ENCODE assay signal across 13 mouse cellular contexts in the genomic region with DNA sequence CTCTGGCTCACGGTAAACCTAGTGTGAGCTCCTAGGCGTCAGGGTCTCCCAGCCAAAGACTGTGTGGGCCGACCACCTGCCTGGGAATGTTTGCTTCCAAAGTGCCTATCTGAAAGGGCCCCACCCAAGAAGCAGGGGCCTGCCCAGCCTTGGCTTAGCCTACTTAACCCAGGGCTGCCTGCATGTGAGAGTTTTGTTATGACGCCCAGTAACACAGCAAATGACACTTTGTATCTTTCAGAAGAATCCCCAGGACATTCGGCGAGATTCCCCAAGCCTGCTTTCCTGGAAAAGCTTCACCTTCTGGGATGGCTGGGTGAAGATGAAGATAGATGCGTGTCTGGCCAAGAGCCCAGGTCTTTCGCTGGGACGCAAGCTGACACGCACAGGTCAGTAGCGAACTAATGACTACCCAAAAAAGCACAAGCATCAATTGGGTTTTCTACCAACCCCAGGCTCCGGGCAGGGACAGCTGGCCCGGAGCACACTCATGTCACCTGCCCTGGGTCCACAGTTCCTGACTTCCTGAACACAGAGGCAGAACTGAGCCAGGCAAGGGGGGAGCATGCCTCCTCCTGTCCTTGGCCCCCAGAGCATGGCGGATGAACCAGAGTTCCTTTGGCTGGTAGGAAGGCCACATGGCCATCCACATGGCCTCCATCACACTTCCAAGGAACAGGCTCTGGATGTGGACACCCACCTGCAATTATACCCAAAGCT. TPM values are rescaled to one million over a fixed set of nuclear protein-coding genes. Genes with fewer than 3 reads are reported as not detected.
DNase-seq lines count a peak whose midpoint lies in the region; ATAC-seq and TF ChIP-seq lines count a peak whose summit lies in the region.
"Had no signal": no experiment of that assay in that cellular context is flagged by ENCODE, and none has a peak within 500 bp of the region (broad histone marks: within the 10 kb centered on the region; RNA-seq: fewer than 3 reads in every experiment).

No protein-coding gene starts in this region.

- intact Hi-C loops in gastrocnemius, adult 2 months (cut with DNase I) = no loop called here

- no peaks in the 10 kb centered on the region for H3K9me3 ChIP-seq in midbrain, embryonic 10.5 days (replicated peaks)
- H3K9me3 ChIP-seq in midbrain, embryonic 14.5 days (ENCODE audit: control insufficient read depth, low read length) = no peaks in the 10 kb centered on the region
- H3K9me3 ChIP-seq in embryonic facial prominence, embryonic 13.5 days = no peaks in the 10 kb centered on the region
- H3K9me3 ChIP-seq: embryonic facial prominence, embryonic 12.5 days; hindbrain, embryonic 15.5 days; midbrain, embryonic 12.5 days had no signal

- no peak overlapping the region for H3K4me2 ChIP-seq in midbrain, embryonic 14.5 days (ENCODE audit: low read length)
- H3K4me2 ChIP-seq in embryonic facial prominence, embryonic 13.5 days = no peak overlapping the region
- H3K4me2 ChIP-seq: embryonic facial prominence, embryonic 12.5 days; hindbrain, embryonic 15.5 days; midbrain, embryonic 12.5 days had no signal

- TF ChIP-seq CTCF in gastrocnemius, adult 2 months (IDR thresholded peaks at IDR 0.05) = no peak

- H3K36me3 ChIP-seq in midbrain, embryonic 10.5 days = no peaks in the 10 kb centered on the region
- no peaks in the 10 kb centered on the region for H3K36me3 ChIP-seq in midbrain, embryonic 14.5 days (ENCODE audit: control insufficient read depth, insufficient read depth, low read length)
- no peaks in the 10 kb centered on the region for H3K36me3 ChIP-seq in embryonic facial prominence, embryonic 13.5 days
- H3K36me3 ChIP-seq: embryonic facial prominence, embryonic 12.5 days; hindbrain, embryonic 15.5 days; midbrain, embryonic 12.5 days had no signal

- H3K4me3 ChIP-seq in gastrocnemius, adult 2 months = no peak overlapping the region
- no peak overlapping the region for H3K4me3 ChIP-seq in midbrain, embryonic 10.5 days
- no peak overlapping the region for H3K4me3 ChIP-seq in midbrain, embryonic 14.5 days (replicated peaks; ENCODE audit: low read depth, low read length)
- no peak overlapping the region for H3K4me3 ChIP-seq in embryonic facial prominence, embryonic 13.5 days
- H3K4me3 ChIP-seq: embryonic facial prominence, embryonic 12.5 days; hindbrain, embryonic 15.5 days; midbrain, embryonic 12.5 days had no signal

- ATAC-seq in midbrain, embryonic 14.5 days (ENCODE audit: low FRiP score, low TSS enrichment) = no peak
- no peak for ATAC-seq in embryonic facial prominence, embryonic 13.5 days (ENCODE audit: insufficient number of reproducible peaks, insufficient read depth, low FRiP score, low TSS enrichment, low read depth)

- 89% methylated on average over 14 of the region's 14 CpGs for WGBS in midbrain, embryonic 10.5 days
- 92% methylated on average over 14 of the region's 14 CpGs for WGBS in midbrain, embryonic 14.5 days
- 88% methylated on average over 14 of the region's 14 CpGs for WGBS in embryonic facial prominence, embryonic 13.5 days

- H3K4me1 ChIP-seq in midbrain, embryonic 10.5 days = peaks cover 71% of the 10 kb centered on the region
- H3K4me1 ChIP-seq in midbrain, embryonic 14.5 days (ENCODE audit: control insufficient read depth, insufficient read depth, low read length) = peaks cover 18% of the 10 kb centered on the region
- H3K4me1 ChIP-seq in embryonic facial prominence, embryonic 13.5 days = peaks cover 53% of the 10 kb centered on the region

- no peak overlapping the region for H3K9ac ChIP-seq in midbrain, embryonic 14.5 days (replicated peaks; ENCODE audit: low read length)
- H3K9ac ChIP-seq in embryonic facial prominence, embryonic 13.5 days = 0 out of 2 replicates have a peak overlapping the region, but pooled peaks have one; percentile 36
- H3K9ac ChIP-seq: embryonic facial prominence, embryonic 12.5 days; hindbrain, embryonic 15.5 days; liver, embryonic 14.5 days; midbrain, embryonic 12.5 days had no signal

- H3K27ac ChIP-seq in gastrocnemius, adult 2 months = peak overlapping the region; percentile 49
- peak overlapping the region; percentile 94 for H3K27ac ChIP-seq in midbrain, embryonic 10.5 days (replicated peaks)
- no peak overlapping the region for H3K27ac ChIP-seq in midbrain, embryonic 14.5 days (replicated peaks; ENCODE audit: low read depth, low read length)
- H3K27ac ChIP-seq in embryonic facial prominence, embryonic 13.5 days = no peak overlapping the region
- H3K27ac ChIP-seq: embryonic facial prominence, embryonic 12.5 days; hindbrain, embryonic 15.5 days; liver, embryonic 14.5 days had no signal

- H3K27me3 ChIP-seq in midbrain, embryonic 10.5 days (ENCODE audit: low read depth, poor library complexity, severe bottlenecking) = no peaks in the 10 kb centered on the region
- no peaks in the 10 kb centered on the region for H3K27me3 ChIP-seq in midbrain, embryonic 14.5 days (ENCODE audit: control insufficient read depth, insufficient read depth, low read length)
- no peaks in the 10 kb centered on the region for H3K27me3 ChIP-seq in embryonic facial prominence, embryonic 13.5 days
- H3K27me3 ChIP-seq: embryonic facial prominence, embryonic 12.5 days; hindbrain, embryonic 15.5 days; midbrain, embryonic 12.5 days had no signal

- DNase-seq in gastrocnemius, adult 2 months = no peak
- DNase-seq in gastrocnemius, adult 8-10 months (ENCODE audit: low spot score in 2 of 2) = no peak
- no peak for DNase-seq in midbrain, embryonic 10.5 days (ENCODE audit: low spot score)
- DNase-seq in midbrain, embryonic 14.5 days = no peak
- no peak for DNase-seq in thymus, adult 18-20 months
- no peak for DNase-seq in lung, postnatal 36 days
- DNase-seq: left cerebral cortex, postnatal 4 days; lung, postnatal 14 days had no signal

RNA-seq across cellular contexts. Expression of gene Itpk1, which starts 7.9 kb away (rescaled TPM):
- total RNA-seq in gastrocnemius, adult 2 months (2021) = 1 to 10 TPM; 6.5 to 6.6 TPM
- total RNA-seq in gastrocnemius, adult 8-10 months (2022) = 10 to 100 TPM in 1 of 4 experiments, 1 to 10 TPM in 3; 5.7 to 10.4 (median 8.2) TPM
- polyA plus RNA-seq in midbrain, embryonic 10.5 days (2016; fragmentation: Nextera tagmentation; extraction: Ambion mirVana) = 16.1 and 16.9 TPM in 2 replicates
- 24.0 and 30.1 TPM in 2 replicates for polyA plus RNA-seq in midbrain, embryonic 14.5 days (2014; fragmentation: Nextera tagmentation; extraction: Ambion mirVana)
- 10.4 and 10.8 TPM in 2 replicates for polyA plus RNA-seq in embryonic facial prominence, embryonic 13.5 days (2015; fragmentation: Nextera tagmentation; extraction: Ambion mirVana)

RNA-seq across cellular contexts. Expression of gene Moap1, which starts 46.7 kb away (rescaled TPM):
- total RNA-seq in gastrocnemius, adult 2 months (2021) = 1 to 10 TPM; 4.8 to 5.5 TPM
- 1 to 10 TPM; 3.8 to 4.7 (median 4.2) TPM for total RNA-seq in gastrocnemius, adult 8-10 months (2022)
- 38.4 and 44.6 TPM in 2 replicates for polyA plus RNA-seq in midbrain, embryonic 10.5 days (2016; fragmentation: Nextera tagmentation; extraction: Ambion mirVana)
- 60.0 and 63.6 TPM in 2 replicates for polyA plus RNA-seq in midbrain, embryonic 14.5 days (2014; fragmentation: Nextera tagmentation; extraction: Ambion mirVana)
- 25.5 and 25.7 TPM in 2 replicates for polyA plus RNA-seq in embryonic facial prominence, embryonic 13.5 days (2015; fragmentation: Nextera tagmentation; extraction: Ambion mirVana)

RNA-seq across cellular contexts. Expression of gene Tmem251, which starts 46.8 kb away (rescaled TPM):
- total RNA-seq in gastrocnemius, adult 2 months (2021) = 1 to 10 TPM; 2.3 to 3.5 TPM
- total RNA-seq in gastrocnemius, adult 8-10 months (2022) = 1 to 10 TPM; 2.3 to 4.2 (median 2.5) TPM
- 13.2 and 14.0 TPM in 2 replicates for polyA plus RNA-seq in midbrain, embryonic 10.5 days (2016; fragmentation: Nextera tagmentation; extraction: Ambion mirVana)
- 13.0 and 13.2 TPM in 2 replicates for polyA plus RNA-seq in midbrain, embryonic 14.5 days (2014; fragmentation: Nextera tagmentation; extraction: Ambion mirVana)
- polyA plus RNA-seq in embryonic facial prominence, embryonic 13.5 days (2015; fragmentation: Nextera tagmentation; extraction: Ambion mirVana) = 9.7 and 10.9 TPM in 2 replicates

Comparison
In these comparisons a context has a peak if more than half of its experiments do, and no peak if none do; other contexts are left out.
1. H3K27ac ChIP-seq: peak in gastrocnemius, adult 2 months (single experiment) and midbrain, embryonic 10.5 days (single experiment); none in midbrain, embryonic 14.5 days (single experiment) and embryonic facial prominence, embryonic 13.5 days (single experiment).